Mouse (Mus musculus) heart, embryonic 10.5 days (tissue): ENCODE data around the gene Utf1. TPM values are rescaled to one million over a fixed set of nuclear protein-coding genes. Genes with fewer than 3 reads are reported as not detected.

Experiments
- DNase-seq: peaks from one replicate; pipeline ENCODE4 v3.0.0-alpha.2; 2017; ENCODE audit warnings: low spot score
- H3K27ac ChIP-seq: fragments of 300-500 bp; sonication (generic); 2 replicates; pipeline ENCODE4 v1.5.1; 2016; ENCODE audit warnings: mild to moderate bottlenecking
- H3K27me3 ChIP-seq: fragments of 300-500 bp; sonication (generic); 2 replicates; pipeline ENCODE4 v1.6.1; 2016; ENCODE audit warnings: mild to moderate bottlenecking; ENCODE audit not compliant: poor library complexity, insufficient read depth, severe bottlenecking
- H3K36me3 ChIP-seq: fragments of 300-500 bp; sonication (generic); 2 replicates; pipeline ENCODE4 v1.6.1; 2016; ENCODE audit warnings: mild to moderate bottlenecking, moderate library complexity
- H3K4me1 ChIP-seq: fragments of 300-500 bp; sonication (generic); 2 replicates; pipeline ENCODE4 v1.6.1; 2016; ENCODE audit warnings: mild to moderate bottlenecking
- H3K4me3 ChIP-seq: fragments of 300-500 bp; sonication (generic); 2 replicates; pipeline ENCODE4 v1.5.1; 2016; ENCODE audit warnings: mild to moderate bottlenecking, moderate library complexity
- H3K9me3 ChIP-seq: fragments of 300-500 bp; sonication (generic); 2 replicates; pipeline ENCODE4 v1.6.1; 2016; ENCODE audit warnings: mild to moderate bottlenecking, moderate library complexity
- WGBS: fragments of 180-500 bp; shearing (Covaris S2); methylation state at CpG from one replicate; pipeline ENCODE4 v1.1.7; 2016; 5-methylcytosine and 5-hydroxymethylcytosine counted together
- polyA plus RNA-seq: library from polyadenylated mRNA; unstranded; fragments of >200 nt; fragmentation: Nextera tagmentation; extraction: Ambion mirVana; gene quantifications from 2 replicates; pipeline ENCODE4 v1.2.1, GENCODE M21; 2016

Gene Utf1
- polyA plus RNA-seq, 1 experiment from 2014 or later, result 0.14 TPM

- no peaks in the 10 kb centered on the region for H3K9me3 ChIP-seq
- 29% methylated on average over 5 of the region's 5 CpGs for WGBS
- DNase-seq, result no peak
- no peaks in the 10 kb centered on the region for H3K36me3 ChIP-seq
- H3K27me3 ChIP-seq, result peaks cover 87% of the 10 kb centered on the region
- H3K4me1 ChIP-seq, result peaks cover 26% of the 10 kb centered on the region
- H3K4me3 ChIP-seq, result no peak overlapping the region
- no peak overlapping the region for H3K27ac ChIP-seq
These were observed 2.4 kb downstream of the Utf1 start for GRCm38 (mm10) chr7:139946032-139946431.

- no peaks in the 10 kb centered on the region for H3K36me3 ChIP-seq
- peaks cover 19% of the 10 kb centered on the region for H3K4me1 ChIP-seq
- WGBS, result under 1% methylated on average over 15 of the region's 15 CpGs
- peaks cover 64% of the 10 kb centered on the region for H3K27me3 ChIP-seq
- peak overlapping the region; percentile 69 for H3K4me3 ChIP-seq
- peak; percentile 89 for DNase-seq
- H3K9me3 ChIP-seq, result no peaks in the 10 kb centered on the region
- peak overlapping the region; percentile 83 for H3K27ac ChIP-seq
These were observed 6.3 kb downstream of the Utf1 start for GRCm38 (mm10) chr7:139949893-139950282.

DNA sequence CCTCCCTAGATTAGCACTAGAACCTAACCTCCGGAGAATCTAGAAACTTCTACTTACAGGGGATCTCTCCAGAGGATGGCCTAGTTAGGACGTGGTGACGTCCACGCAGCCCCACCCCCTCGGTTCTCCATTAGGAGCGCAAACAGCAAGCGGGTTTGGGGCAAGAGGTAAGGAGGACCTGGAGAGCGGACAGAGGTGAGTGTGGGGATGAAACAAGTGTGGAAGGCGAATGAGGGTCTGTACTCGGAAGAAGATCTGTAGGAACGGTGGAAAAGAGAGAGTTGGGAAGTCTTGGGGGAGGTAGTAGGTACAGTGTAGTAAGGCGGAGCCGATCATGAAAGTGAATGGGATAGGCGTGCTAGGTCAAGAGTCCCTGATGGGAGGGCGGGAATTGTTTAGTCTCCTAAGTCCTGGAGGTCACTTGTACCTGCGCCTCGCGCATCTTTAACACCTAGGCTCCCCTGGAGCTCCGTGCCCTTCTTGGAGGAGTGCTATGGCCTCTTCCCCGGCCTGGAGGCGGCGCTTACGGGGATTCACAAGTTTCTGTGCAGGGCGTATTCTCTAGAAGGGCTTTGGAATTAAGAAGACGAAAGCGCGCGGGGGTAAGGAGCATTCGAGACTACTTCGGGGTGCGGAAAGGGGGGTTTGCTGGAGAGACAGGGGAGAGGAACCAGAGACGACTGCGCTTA, 6.8 kb downstream of the Utf1 start:
- H3K27ac ChIP-seq, result peak overlapping the region; percentile 83
- WGBS, result under 1% methylated on average over 33 of the region's 33 CpGs
- H3K36me3 ChIP-seq, result no peaks in the 10 kb centered on the region
- peaks cover 19% of the 10 kb centered on the region for H3K4me1 ChIP-seq
- DNase-seq, result peak; percentile 84
- H3K27me3 ChIP-seq, result peaks cover 64% of the 10 kb centered on the region
- peak overlapping the region; percentile 69 for H3K4me3 ChIP-seq
- no peaks in the 10 kb centered on the region for H3K9me3 ChIP-seq

GRCm38 (mm10) chr7:139951079-139951478, 7.5 kb downstream of the Utf1 start:
- DNase-seq, result no peak
- WGBS, result 4% methylated on average over 16 of the region's 16 CpGs
- peak overlapping the region; percentile 83; the same call in 1 of the 2 replicates for H3K27ac ChIP-seq

DNA sequence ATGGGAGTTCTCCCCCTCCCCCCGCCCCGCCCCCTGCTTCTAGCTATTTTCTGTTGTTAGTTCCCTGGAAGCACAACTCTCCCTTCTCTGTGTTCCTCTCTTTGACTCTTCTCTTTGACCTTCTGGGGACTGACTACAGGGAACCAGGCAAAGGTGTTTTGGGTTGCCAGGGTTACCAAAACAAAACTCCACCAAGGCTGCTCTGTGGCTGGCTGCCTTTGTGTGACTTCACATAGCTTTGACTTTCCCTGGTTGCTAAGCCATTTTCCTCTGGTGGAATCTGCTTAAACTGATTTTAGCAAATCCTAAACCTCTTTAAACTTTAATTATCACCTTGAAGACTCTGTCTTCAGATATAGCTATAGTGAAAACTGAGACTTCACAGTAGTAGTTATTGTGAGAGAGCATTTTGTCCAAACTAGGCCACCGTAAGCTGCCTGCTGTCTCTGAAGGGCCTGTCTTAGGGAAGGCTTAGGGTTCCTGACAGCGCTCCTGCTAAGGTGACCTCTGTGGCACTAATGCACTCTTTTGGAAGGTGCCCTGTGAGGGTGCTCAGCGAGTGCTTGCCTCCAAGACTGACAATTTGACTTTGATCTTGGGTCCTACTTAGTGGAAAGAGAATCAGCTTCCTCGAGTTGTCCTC, 8.5 kb downstream of the Utf1 start:
- DNase-seq, result no peak
- H3K9me3 ChIP-seq, result no peaks in the 10 kb centered on the region
- H3K4me1 ChIP-seq, result peaks cover 19% of the 10 kb centered on the region
- no peak overlapping the region for H3K27ac ChIP-seq
- H3K27me3 ChIP-seq, result peaks cover 64% of the 10 kb centered on the region
- no peak overlapping the region for H3K4me3 ChIP-seq
- WGBS, result 54% methylated on average over 6 of the region's 6 CpGs
- no peaks in the 10 kb centered on the region for H3K36me3 ChIP-seq

More at GRCm38 (mm10) chr7:139951079-139951478, 7.5 kb downstream of the Utf1 start:
- peaks cover 64% of the 10 kb centered on the region for H3K27me3 ChIP-seq
- peaks cover 19% of the 10 kb centered on the region for H3K4me1 ChIP-seq
- H3K9me3 ChIP-seq, result no peaks in the 10 kb centered on the region
- no peaks in the 10 kb centered on the region for H3K36me3 ChIP-seq
- H3K4me3 ChIP-seq, result peak overlapping the region; percentile 69

DNA sequence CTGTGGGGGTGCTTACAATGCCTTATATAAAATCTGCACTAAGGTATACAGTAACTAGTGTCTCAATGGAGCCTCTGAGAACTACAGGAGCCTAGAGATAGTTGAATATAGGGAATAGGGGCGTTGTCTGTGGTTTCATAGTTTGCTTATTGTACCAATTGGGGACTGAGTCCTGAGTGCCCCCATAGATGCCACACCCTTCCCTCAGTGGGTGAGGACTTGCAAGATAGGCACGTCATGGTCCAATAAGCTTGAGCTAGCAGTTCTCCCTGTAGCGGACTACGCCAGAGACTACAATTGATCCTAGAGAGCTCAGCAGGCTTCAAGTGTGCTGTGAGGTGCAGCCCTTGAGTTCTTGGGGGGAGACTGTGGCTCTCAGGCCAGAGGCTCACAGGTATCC, 11.9 kb downstream of the Utf1 start:
- H3K36me3 ChIP-seq, result no peaks in the 10 kb centered on the region
- peaks cover 18% of the 10 kb centered on the region for H3K4me1 ChIP-seq
- 86% methylated on average over 4 of the region's 4 CpGs for WGBS
- peaks cover 66% of the 10 kb centered on the region for H3K27me3 ChIP-seq
- H3K4me3 ChIP-seq, result no peak overlapping the region
- no peak overlapping the region for H3K27ac ChIP-seq
- H3K9me3 ChIP-seq, result no peaks in the 10 kb centered on the region
- DNase-seq, result no peak

GRCm38 (mm10) chr7:139956658-139957057, 13.1 kb downstream of the Utf1 start:
- Histone ChIP-seq H3K27ac (no peak overlapping the region), H3K4me1 (peaks cover 15% of the 10 kb centered on the region), H3K36me3 (no peaks in the 10 kb centered on the region), H3K27me3 (peaks cover 77% of the 10 kb centered on the region), H3K4me3 (no peak overlapping the region), H3K9me3 (no peaks in the 10 kb centered on the region)
- DNase-seq, result no peak
- WGBS, result 77% methylated on average over 3 of the region's 3 CpGs

DNA sequence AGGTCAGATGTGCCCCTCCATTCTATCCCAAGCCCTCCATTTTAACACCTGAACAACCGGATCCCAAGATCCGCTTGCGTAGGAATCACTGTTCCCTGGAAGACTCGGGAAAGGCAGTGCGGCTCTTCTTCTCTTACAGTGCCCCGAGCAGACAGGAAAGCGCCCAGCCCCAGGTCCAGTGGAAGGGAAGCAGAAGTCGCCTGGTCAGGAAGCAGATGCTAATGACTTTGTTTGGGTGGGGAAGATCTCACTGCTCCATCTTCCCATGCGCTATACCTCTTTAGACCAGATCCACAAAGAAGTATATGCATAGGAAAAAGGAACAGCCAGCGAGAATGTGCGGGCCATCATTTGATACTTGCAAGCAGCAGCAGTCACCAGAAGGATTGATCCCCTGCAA, 13.8 kb downstream of the Utf1 start:
- no peak overlapping the region for H3K27ac ChIP-seq
- no peak overlapping the region for H3K4me3 ChIP-seq
- no peak for DNase-seq
- H3K9me3 ChIP-seq, result no peaks in the 10 kb centered on the region
- peaks cover 9% of the 10 kb centered on the region for H3K4me1 ChIP-seq
- 47% methylated on average over 11 of the region's 11 CpGs for WGBS
- peaks cover 80% of the 10 kb centered on the region for H3K27me3 ChIP-seq
- no peaks in the 10 kb centered on the region for H3K36me3 ChIP-seq

DNA sequence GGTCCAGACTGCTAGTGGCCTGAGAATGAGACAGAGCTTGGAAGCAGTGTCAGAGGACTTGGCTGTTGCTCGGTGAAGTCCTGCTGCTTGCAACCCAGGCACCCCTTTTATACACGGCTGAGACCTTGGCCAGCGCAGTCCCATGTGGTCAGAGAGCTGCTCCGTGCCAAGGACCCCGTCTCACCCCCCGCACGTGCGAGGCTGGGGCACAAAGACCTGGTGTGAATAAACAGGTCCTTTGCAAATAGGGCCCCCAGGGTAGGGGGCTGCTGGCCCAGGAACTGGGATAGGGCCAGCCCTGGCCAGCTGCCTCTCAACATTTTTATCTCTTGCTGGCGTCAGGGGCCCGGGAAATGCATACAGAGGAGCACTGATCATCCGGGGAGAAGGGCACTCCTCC, 14.4 kb downstream of the Utf1 start:
- WGBS, result 25% methylated on average over 11 of the region's 11 CpGs
- no peak for DNase-seq
- peaks cover 80% of the 10 kb centered on the region for H3K27me3 ChIP-seq
- 0 out of 2 replicates have a peak overlapping the region, but pooled peaks have one; percentile 8 for H3K4me3 ChIP-seq
- no peaks in the 10 kb centered on the region for H3K36me3 ChIP-seq
- no peaks in the 10 kb centered on the region for H3K9me3 ChIP-seq
- H3K27ac ChIP-seq, result no peak overlapping the region; the same call in 1 of the 2 replicates
- H3K4me1 ChIP-seq, result peaks cover 9% of the 10 kb centered on the region

GRCm38 (mm10) chr7:139961141-139961540, 17.6 kb downstream of the Utf1 start:
- no peak overlapping the region for H3K4me3 ChIP-seq
- no peak for DNase-seq
- H3K36me3 ChIP-seq, result no peaks in the 10 kb centered on the region
- H3K27me3 ChIP-seq, result peaks cover 81% of the 10 kb centered on the region
- WGBS, result 81% methylated on average over 10 of the region's 10 CpGs
- H3K4me1 ChIP-seq, result peaks cover 9% of the 10 kb centered on the region
- no peaks in the 10 kb centered on the region for H3K9me3 ChIP-seq
- no peak overlapping the region for H3K27ac ChIP-seq

DNA sequence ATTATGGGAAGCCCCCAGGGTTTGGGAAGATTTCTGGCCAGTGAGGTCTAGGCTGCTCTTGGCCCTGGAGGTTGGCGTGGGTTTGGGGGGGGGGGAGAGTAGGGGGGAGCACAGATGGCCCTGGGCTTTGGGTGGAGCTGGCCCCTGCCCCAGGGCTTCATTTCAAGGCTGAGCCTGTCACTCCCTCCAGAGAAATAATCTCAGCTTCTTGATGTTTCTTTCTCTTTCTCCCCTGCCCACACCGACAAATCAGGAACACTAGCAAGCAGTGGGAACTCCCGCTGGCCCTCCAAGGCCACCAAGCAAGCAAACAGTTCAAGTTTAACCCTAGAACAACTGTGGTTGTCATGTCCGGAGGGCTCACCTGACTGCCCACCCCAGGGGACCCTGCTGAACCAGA, 20.2 kb downstream of the Utf1 start:
- no peaks in the 10 kb centered on the region for H3K36me3 ChIP-seq
- H3K27me3 ChIP-seq, result peaks cover 74% of the 10 kb centered on the region
- DNase-seq, result no peak
- H3K27ac ChIP-seq, result no peak overlapping the region
- H3K4me1 ChIP-seq, result no peaks in the 10 kb centered on the region
- WGBS, result 59% methylated on average over 4 of the region's 4 CpGs
- no peaks in the 10 kb centered on the region for H3K9me3 ChIP-seq
- no peak overlapping the region for H3K4me3 ChIP-seq

- Histone ChIP-seq H3K9me3 (no peaks in the 10 kb centered on the region), H3K27ac (no peak overlapping the region), H3K36me3 (no peaks in the 10 kb centered on the region), H3K27me3 (peaks cover 76% of the 10 kb centered on the region), H3K4me3 (no peak overlapping the region), H3K4me1 (no peaks in the 10 kb centered on the region)
- DNase-seq, result no peak
- WGBS, result 26% methylated on average over 4 of the region's 4 CpGs
These were observed 23.6 kb downstream of the Utf1 start for GRCm38 (mm10) chr7:139967175-139967574.

- Histone ChIP-seq H3K27me3 (peaks cover 85% of the 10 kb centered on the region), H3K27ac (no peak overlapping the region), H3K4me3 (no peak overlapping the region), H3K9me3 (no peaks in the 10 kb centered on the region), H3K4me1 (no peaks in the 10 kb centered on the region), H3K36me3 (no peaks in the 10 kb centered on the region)
- 47% methylated on average over 5 of the region's 5 CpGs for WGBS
- no peak for DNase-seq
These were observed 24.8 kb downstream of the Utf1 start for GRCm38 (mm10) chr7:139968428-139968827.
